ENCODE assay signal across 8 mouse cellular contexts in genomic region chr2:125866058-125866740, GRCm38 (mm10). TPM values are rescaled to one million over a fixed set of nuclear protein-coding genes. Genes with fewer than 3 reads are reported as not detected.
DNase-seq lines count a peak whose midpoint lies in the region; ATAC-seq and TF ChIP-seq lines count a peak whose summit lies in the region.

No protein-coding gene starts in this region.

- H3K4me3 ChIP-seq in bone marrow, adult 2 months (replicated peaks; ENCODE audit: control insufficient read depth, low read depth, low read length): peak overlapping the region; percentile 83
- H3K4me3 ChIP-seq in heart, embryonic 10.5 days: peak overlapping the region; percentile 74
- peak overlapping the region; percentile 70 for H3K4me3 ChIP-seq in kidney, embryonic 15.5 days (replicated peaks)
- peak overlapping the region; percentile 65 for H3K4me3 ChIP-seq in liver, embryonic 11.5 days (ENCODE audit: low read depth, low read length)
- peak overlapping the region; percentile 52 for H3K4me3 ChIP-seq in myocyte

- H3K79me2 ChIP-seq in myocyte (ENCODE audit: control insufficient read depth, insufficient read depth): peaks cover 8% of the 10 kb centered on the region

- 3% methylated on average over 23 of the region's 23 CpGs for WGBS in bone marrow, adult 2 months
- 6% methylated on average over 23 of the region's 23 CpGs for WGBS in heart, embryonic 10.5 days
- WGBS in kidney, embryonic 15.5 days: 3% methylated on average over 23 of the region's 23 CpGs
- 5% methylated on average over 23 of the region's 23 CpGs for WGBS in liver, embryonic 11.5 days

- H3ac ChIP-seq in myocyte (ENCODE audit: control insufficient read depth, insufficient read length): peak overlapping the region; percentile 42

- peak overlapping the region; percentile 70 for H3K9ac ChIP-seq in kidney, embryonic 15.5 days
- peak overlapping the region; percentile 69 for H3K9ac ChIP-seq in liver, embryonic 11.5 days (ENCODE audit: low read depth, low read length)

- no peak for TF ChIP-seq POLR2A in bone marrow, adult 2 months (IDR thresholded peaks at IDR 0.05; ENCODE audit: borderline replicate concordance, control insufficient read depth, low read depth, low read length)
- TF ChIP-seq POLR2A in myocyte (IDR thresholded peaks at IDR 0.05; ENCODE audit: insufficient read length, low read depth): peak; percentile 23

- H3K9me3 ChIP-seq in heart, embryonic 10.5 days: no peaks in the 10 kb centered on the region
- H3K9me3 ChIP-seq in kidney, embryonic 15.5 days (replicated peaks): no peaks in the 10 kb centered on the region
- no peaks in the 10 kb centered on the region for H3K9me3 ChIP-seq in liver, embryonic 11.5 days (ENCODE audit: control insufficient read depth, low read length)

- H3K4me2 ChIP-seq in kidney, embryonic 15.5 days: peak overlapping the region; percentile 80
- H3K4me2 ChIP-seq in liver, embryonic 11.5 days: peak overlapping the region; percentile 82
- H3K4me2 ChIP-seq in myocyte (ENCODE audit: low read depth): peak overlapping the region; percentile 96

- no peak for TF ChIP-seq CTCF in bone marrow, adult 2 months (IDR thresholded peaks at IDR 0.05; ENCODE audit: control insufficient read depth, insufficient read depth, low read length)

- H3K36me3 ChIP-seq in heart, embryonic 10.5 days: 0 out of 2 replicates have a peak, but pooled peaks cover 4% of the 10 kb centered on the region
- H3K36me3 ChIP-seq in kidney, embryonic 15.5 days: 0 out of 2 replicates have a peak, but pooled peaks cover 3% of the 10 kb centered on the region
- H3K36me3 ChIP-seq in liver, embryonic 11.5 days (ENCODE audit: control insufficient read depth, insufficient read depth, low read length): no peaks in the 10 kb centered on the region
- H3K36me3 ChIP-seq in myocyte (ENCODE audit: control insufficient read depth, insufficient read depth): no peaks in the 10 kb centered on the region

- no peak overlapping the region for H3K27ac ChIP-seq in bone marrow, adult 2 months (ENCODE audit: control insufficient read depth, insufficient read depth, low read depth, low read length, poor library complexity)
- peak overlapping the region; percentile 85 for H3K27ac ChIP-seq in heart, embryonic 10.5 days
- H3K27ac ChIP-seq in kidney, embryonic 15.5 days: peak overlapping the region; percentile 56
- H3K27ac ChIP-seq in liver, embryonic 11.5 days (ENCODE audit: low read depth, low read length): no peak overlapping the region

- H3K4me1 ChIP-seq in bone marrow, adult 2 months (ENCODE audit: control insufficient read depth, insufficient read depth, low read length): no peaks in the 10 kb centered on the region; the same call in 1 of the 2 replicates
- peaks cover 9% of the 10 kb centered on the region; the same call in 1 of the 2 replicates for H3K4me1 ChIP-seq in heart, embryonic 10.5 days
- H3K4me1 ChIP-seq in kidney, embryonic 15.5 days: peaks cover 18% of the 10 kb centered on the region
- H3K4me1 ChIP-seq in liver, embryonic 11.5 days (replicated peaks; ENCODE audit: control insufficient read depth, insufficient read depth, low read length): peaks cover 28% of the 10 kb centered on the region

- peak; percentile 53 for ATAC-seq in erythroblast, adult 5-6 weeks (replicated peaks; ENCODE audit: low FRiP score, poor library complexity, severe bottlenecking)
- peak; percentile 91 for ATAC-seq in kidney, embryonic 15.5 days (replicated peaks; ENCODE audit: low FRiP score)
- peak; percentile 65 for ATAC-seq in liver, embryonic 11.5 days (replicated peaks; ENCODE audit: low FRiP score)

- peak; percentile 89 for DNase-seq in 416B (ENCODE audit: low read depth)
- peak; percentile 91 for DNase-seq in heart, embryonic 10.5 days (ENCODE audit: low spot score)
- peak; percentile 58 for DNase-seq in liver, embryonic 11.5 days (ENCODE audit: low spot score)
- DNase-seq in spleen, postnatal 4 days (ENCODE audit: low spot score in 2 of 2): peak; percentile 47 to 71

- no peaks in the 10 kb centered on the region for H3K27me3 ChIP-seq in heart, embryonic 10.5 days (ENCODE audit: insufficient read depth, poor library complexity, severe bottlenecking)
- no peaks in the 10 kb centered on the region for H3K27me3 ChIP-seq in kidney, embryonic 15.5 days
- no peaks in the 10 kb centered on the region for H3K27me3 ChIP-seq in liver, embryonic 11.5 days (replicated peaks; ENCODE audit: control insufficient read depth, insufficient read depth, low read length)
- no peaks in the 10 kb centered on the region for H3K27me3 ChIP-seq in myocyte (ENCODE audit: control insufficient read depth, insufficient read depth, insufficient read length)

TF ChIP-seq in myocyte, 11 proteins besides CTCF, POLR2A, EP300 and RAD21:
- TF ChIP-seq USF1 (IDR thresholded peaks at IDR 0.05; ENCODE audit: low read depth) (no peak), CEBPB (IDR thresholded peaks at IDR 0.05; ENCODE audit: insufficient read depth, poor library complexity, severe bottlenecking) (no peak), TCF12 (IDR thresholded peaks at IDR 0.05; ENCODE audit: insufficient read depth, poor library complexity, severe bottlenecking) (no peak), POLR2AphosphoS2 (IDR thresholded peaks at IDR 0.05; ENCODE audit: insufficient read length, low read depth) (no peak), E2F4 (IDR thresholded peaks at IDR 0.05; ENCODE audit: insufficient read depth) (no peak), MYOD1 (IDR thresholded peaks at IDR 0.05; ENCODE audit: control insufficient read depth in 1 of 3, insufficient read length in 2 of 3, low read depth in 2 of 3) (peak in 2 of 3 experiments; percentile 52 to 87), SRF (IDR thresholded peaks at IDR 0.05; ENCODE audit: control insufficient read depth, insufficient read length, low read depth) (no peak), TCF3 (IDR thresholded peaks at IDR 0.05; ENCODE audit: insufficient read length, low read depth) (no peak), MYOG (IDR thresholded peaks at IDR 0.05; ENCODE audit: control insufficient read depth in 1 of 3, insufficient read depth in 1 of 3, insufficient read length in 2 of 3, low read depth in 2 of 3) (peak in 2 of 3 experiments; percentile 30 to 74)

RNA-seq across cellular contexts. Expression of gene Cops2, which starts 7.3 kb away (rescaled TPM):
- polyA plus RNA-seq in bone marrow, adult 2 months (2011; ENCODE audit: insufficient read depth, insufficient read length, low replicate concordance, missing spikeins): 25.3 and 28.3 TPM in 2 replicates
- 39.5 and 64.4 TPM in 2 replicates for total RNA-seq in erythroblast, adult 5-6 weeks (2015; ENCODE audit: low replicate concordance)
- total RNA-seq in erythroblast, adult 5-6 weeks (2017; ENCODE audit: low replicate concordance): 51.2 and 78.9 TPM in 2 replicates
- 77.5 and 81.3 TPM in 2 replicates for polyA plus RNA-seq in heart, embryonic 10.5 days (2016; fragmentation: Nextera tagmentation; extraction: Ambion mirVana)
- polyA plus RNA-seq in kidney, embryonic 15.5 days (2015; fragmentation: Nextera tagmentation; extraction: Ambion mirVana): 80.0 and 86.0 TPM in 2 replicates
- polyA plus RNA-seq in liver, embryonic 11.5 days (2014; fragmentation: Nextera tagmentation; extraction: Ambion mirVana): 83.3 and 93.9 TPM in 2 replicates
- polyA plus RNA-seq in myocyte (2012; fragmentation: generic; extraction: Trizol): 59.0 TPM

RNA-seq across cellular contexts. Expression of gene Galk2, which starts 7.3 kb away (rescaled TPM):
- polyA plus RNA-seq in bone marrow, adult 2 months (2011; ENCODE audit: insufficient read depth, insufficient read length, low replicate concordance, missing spikeins): 5.2 and 6.2 TPM in 2 replicates
- total RNA-seq in erythroblast, adult 5-6 weeks (2015; ENCODE audit: low replicate concordance): 5.0 and 10.7 TPM in 2 replicates
- total RNA-seq in erythroblast, adult 5-6 weeks (2017; ENCODE audit: low replicate concordance): 2.9 and 7.2 TPM in 2 replicates
- polyA plus RNA-seq in heart, embryonic 10.5 days (2016; fragmentation: Nextera tagmentation; extraction: Ambion mirVana): 34.0 and 40.7 TPM in 2 replicates
- 57.8 and 61.2 TPM in 2 replicates for polyA plus RNA-seq in kidney, embryonic 15.5 days (2015; fragmentation: Nextera tagmentation; extraction: Ambion mirVana)
- 23.6 and 24.0 TPM in 2 replicates for polyA plus RNA-seq in liver, embryonic 11.5 days (2014; fragmentation: Nextera tagmentation; extraction: Ambion mirVana)
- 17.8 TPM for polyA plus RNA-seq in myocyte (2012; fragmentation: generic; extraction: Trizol)

Comparison
In these comparisons a context has a peak if more than half of its experiments do, and no peak if none do; other contexts are left out.
1. H3K27ac ChIP-seq: peak in heart, embryonic 10.5 days (single experiment) and kidney, embryonic 15.5 days (single experiment); none in bone marrow, adult 2 months (single experiment) and liver, embryonic 11.5 days (single experiment).
2. Peak in every context shown above with its lines, with median percentiles within 50 percentile points of each other: DNase-seq, H3K4me3 ChIP-seq, ATAC-seq and H3K4me2 ChIP-seq.